Comparison of ENCODE assay signal across 9 mouse cellular contexts in the genomic region with DNA sequence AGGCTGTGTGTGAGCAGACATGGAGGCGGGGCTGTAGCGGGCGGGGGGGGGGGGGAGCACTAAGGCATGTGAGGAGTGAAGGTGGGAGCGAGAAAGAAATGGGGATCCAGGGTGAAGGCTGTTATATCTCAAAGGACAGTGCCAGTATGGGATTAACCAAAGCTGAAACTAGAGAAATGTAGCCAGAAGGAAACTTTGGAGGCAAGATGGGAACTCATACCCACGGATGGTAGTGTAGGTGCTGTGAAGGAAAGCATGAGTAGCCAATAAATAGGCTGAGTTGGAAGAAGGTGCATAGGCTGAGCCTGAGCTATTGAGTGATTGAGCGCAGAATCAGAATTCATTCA. TPM values are rescaled to one million over a fixed set of nuclear protein-coding genes. Genes with fewer than 3 reads are reported as not detected.
DNase-seq lines count a peak whose midpoint lies in the region; ATAC-seq and TF ChIP-seq lines count a peak whose summit lies in the region.
"Had no signal": no experiment of that assay in that cellular context is flagged by ENCODE, and none has a peak within 500 bp of the region (broad histone marks: within the 10 kb centered on the region; RNA-seq: fewer than 3 reads in every experiment).

No protein-coding gene starts in this region.

- peak overlapping the region; percentile 45 for H3K4me2 ChIP-seq in hindbrain, embryonic 13.5 days
- H3K4me2 ChIP-seq in midbrain, embryonic 12.5 days (replicated peaks), result peak overlapping the region; percentile 50

- WGBS in kidney, adult 2 months, result 11% methylated on average over 6 of the region's 6 CpGs
- 26% methylated on average over 5 of the region's 6 CpGs for WGBS in hindbrain, embryonic 13.5 days
- 35% methylated on average over 5 of the region's 6 CpGs for WGBS in midbrain, embryonic 12.5 days

- H3K9ac ChIP-seq in hindbrain, embryonic 13.5 days, result no peak overlapping the region
- no peak overlapping the region for H3K9ac ChIP-seq in midbrain, embryonic 12.5 days (replicated peaks)

- TF ChIP-seq CTCF in kidney, adult 2 months (conservative IDR thresholded peaks at IDR 0.05; ENCODE audit: insufficient read depth, insufficient read length, low read depth, low read length), result no peak
- no peak for TF ChIP-seq CTCF in bone marrow macrophage, adult 2 months (IDR thresholded peaks at IDR 0.05; ENCODE audit: low read depth, low read length)

- no peak for DNase-seq in kidney, adult 2 months
- DNase-seq in kidney, postnatal 4 days, result no peak
- DNase-seq in layer of hippocampus, postnatal 25 days (ENCODE audit: extremely low spot score in 1 of 2, low spot score in 1 of 2), result no peak
- DNase-seq in ovary, postnatal 10 days (ENCODE audit: low spot score), result no peak
- no peak for DNase-seq in embryo, embryonic 10 days (ENCODE audit: low spot score)

- H3K4me3 ChIP-seq in kidney, adult 2 months (ENCODE audit: insufficient read depth, low read depth, low read length), result peak overlapping the region; percentile 39
- H3K4me3 ChIP-seq in bone marrow macrophage, adult 2 months (ENCODE audit: insufficient read depth, low read length), result peak overlapping the region; percentile 71
- H3K4me3 ChIP-seq in hindbrain, embryonic 13.5 days, result peak overlapping the region; percentile 52
- H3K4me3 ChIP-seq in midbrain, embryonic 12.5 days, result peak overlapping the region; percentile 67

- no peaks in the 10 kb centered on the region for H3K36me3 ChIP-seq in kidney, adult 2 months (ENCODE audit: control insufficient read depth, insufficient read depth, low read length)
- H3K36me3 ChIP-seq in hindbrain, embryonic 13.5 days, result no peaks in the 10 kb centered on the region
- no peaks in the 10 kb centered on the region for H3K36me3 ChIP-seq in midbrain, embryonic 12.5 days

- TF ChIP-seq POLR2A in kidney, adult 2 months (IDR thresholded peaks at IDR 0.05; ENCODE audit: low read depth, low read length), result no peak
- no peak for TF ChIP-seq POLR2A in bone marrow macrophage, adult 2 months (IDR thresholded peaks at IDR 0.05; ENCODE audit: borderline replicate concordance, low read depth, low read length)

- ATAC-seq in hindbrain, embryonic 13.5 days (ENCODE audit: low FRiP score), result 0 out of 2 replicates have a peak, but pooled peaks have one; percentile 0
- ATAC-seq in midbrain, embryonic 12.5 days (ENCODE audit: low FRiP score, low read depth), result no peak

- H3K27ac ChIP-seq in kidney, adult 2 months (ENCODE audit: insufficient read depth, low read depth, low read length), result no peak overlapping the region
- H3K27ac ChIP-seq in bone marrow macrophage, adult 2 months (ENCODE audit: insufficient read depth, low read depth, low read length), result no peak overlapping the region
- H3K27ac ChIP-seq in hindbrain, embryonic 13.5 days, result peak overlapping the region; percentile 92
- H3K27ac ChIP-seq in midbrain, embryonic 12.5 days (replicated peaks), result peak overlapping the region; percentile 71

- H3K27me3 ChIP-seq in kidney, adult 2 months (replicated peaks; ENCODE audit: control insufficient read depth, insufficient read depth, low read length), result no peaks in the 10 kb centered on the region
- no peaks in the 10 kb centered on the region for H3K27me3 ChIP-seq in hindbrain, embryonic 13.5 days
- no peaks in the 10 kb centered on the region for H3K27me3 ChIP-seq in midbrain, embryonic 12.5 days

- no peaks in the 10 kb centered on the region; the same call in 1 of the 2 replicates for H3K9me3 ChIP-seq in hindbrain, embryonic 13.5 days
- H3K9me3 ChIP-seq in midbrain, embryonic 12.5 days, result no peaks in the 10 kb centered on the region

- H3K4me1 ChIP-seq in kidney, adult 2 months (ENCODE audit: control insufficient read depth, insufficient read depth, low read length), result no peaks in the 10 kb centered on the region
- H3K4me1 ChIP-seq in bone marrow macrophage, adult 2 months (ENCODE audit: control insufficient read depth, insufficient read depth, low read length), result peaks cover 25% of the 10 kb centered on the region
- H3K4me1 ChIP-seq in hindbrain, embryonic 13.5 days (replicated peaks), result peaks cover 38% of the 10 kb centered on the region
- peaks cover 13% of the 10 kb centered on the region for H3K4me1 ChIP-seq in midbrain, embryonic 12.5 days

RNA-seq across cellular contexts. Expression of a gene that starts 0.8 kb away (rescaled TPM):
- 1.2 and 1.6 TPM in 2 replicates for polyA plus RNA-seq in kidney, adult 2 months (2012; rRNA removed)
- polyA plus RNA-seq in bone marrow macrophage, adult 2 months (2012; ENCODE audit: insufficient read depth, insufficient read length, missing spikeins), result 0.24 and 2.3 TPM in 2 replicates
- polyA plus RNA-seq in hindbrain, embryonic 13.5 days (2015; fragmentation: Nextera tagmentation; extraction: Ambion mirVana), result 4.4 and 5.2 TPM in 2 replicates
- 4.9 and 5.7 TPM in 2 replicates for polyA plus RNA-seq in midbrain, embryonic 12.5 days (2016; fragmentation: Nextera tagmentation; extraction: Ambion mirVana)
- 10 to 100 TPM; 17.4 to 17.8 TPM for total RNA-seq in layer of hippocampus, postnatal 25 days (2021)

RNA-seq across cellular contexts. Expression of a gene that starts 1.4 kb away (rescaled TPM):
- 0.08 and 0.92 TPM in 2 replicates for polyA plus RNA-seq in kidney, adult 2 months (2012; rRNA removed)
- polyA plus RNA-seq in bone marrow macrophage, adult 2 months (2012; ENCODE audit: insufficient read depth, insufficient read length, missing spikeins), result not detected in 2 replicates
- 0.21 TPM in 1 of 2 replicates, not detected in the other for polyA plus RNA-seq in hindbrain, embryonic 13.5 days (2015; fragmentation: Nextera tagmentation; extraction: Ambion mirVana)
- polyA plus RNA-seq in midbrain, embryonic 12.5 days (2016; fragmentation: Nextera tagmentation; extraction: Ambion mirVana), result 0.09 and 0.13 TPM in 2 replicates
- under 1 TPM in 1 of 2 experiments, not detected in 1; 0.21 TPM for total RNA-seq in layer of hippocampus, postnatal 25 days (2021)

RNA-seq across cellular contexts. Expression of a gene that starts 30.5 kb away (rescaled TPM):
- polyA plus RNA-seq in kidney, adult 2 months (2012; rRNA removed), result 25.3 and 26.6 TPM in 2 replicates
- polyA plus RNA-seq in bone marrow macrophage, adult 2 months (2012; ENCODE audit: insufficient read depth, insufficient read length, missing spikeins), result 35.0 and 35.8 TPM in 2 replicates
- polyA plus RNA-seq in hindbrain, embryonic 13.5 days (2015; fragmentation: Nextera tagmentation; extraction: Ambion mirVana), result 29.6 and 32.0 TPM in 2 replicates
- 30.3 and 30.8 TPM in 2 replicates for polyA plus RNA-seq in midbrain, embryonic 12.5 days (2016; fragmentation: Nextera tagmentation; extraction: Ambion mirVana)
- 10 to 100 TPM; 20.9 to 25.2 TPM for total RNA-seq in layer of hippocampus, postnatal 25 days (2021)

RNA-seq across cellular contexts. Expression of a gene that starts 32.0 kb away (rescaled TPM):
- polyA plus RNA-seq in kidney, adult 2 months (2012; rRNA removed), result 0.03 TPM in 1 of 2 replicates, not detected in the other
- polyA plus RNA-seq in bone marrow macrophage, adult 2 months (2012; ENCODE audit: insufficient read depth, insufficient read length, missing spikeins), result 0.55 and 1.1 TPM in 2 replicates
- 0.13 TPM in 1 of 2 replicates, not detected in the other for polyA plus RNA-seq in hindbrain, embryonic 13.5 days (2015; fragmentation: Nextera tagmentation; extraction: Ambion mirVana)
- polyA plus RNA-seq in midbrain, embryonic 12.5 days (2016; fragmentation: Nextera tagmentation; extraction: Ambion mirVana), result not detected in 2 replicates
- total RNA-seq in layer of hippocampus, postnatal 25 days (2021), result not detected
- polyA plus RNA-seq: Patski had no signal

Comparison
In these comparisons a context has a peak if more than half of its experiments do, and no peak if none do; other contexts are left out.
1. H3K27ac ChIP-seq: peak in hindbrain, embryonic 13.5 days (single experiment) and midbrain, embryonic 12.5 days (single experiment); none in kidney, adult 2 months (single experiment) and bone marrow macrophage, adult 2 months (single experiment).
2. Peak in every context shown above with its lines, with median percentiles within 50 percentile points of each other: H3K4me3 ChIP-seq.